Mouse (Mus musculus): ENCODE measurements around the gene Stip1. TPM values are rescaled to one million over a fixed set of nuclear protein-coding genes. Genes with fewer than 3 reads are reported as not detected.
A peak's percentile ranks its signal among the peaks of the same experiment; 100 is the strongest.

Gene Stip1
- polyA plus RNA-seq, 1 experiment from 2014 or later: 131 TPM

- DNase-seq (ENCODE audit: low spot score) (no peak), ATAC-seq (replicated peaks; ENCODE audit: low FRiP score, low read depth) (no peak)
- no peak for TF ChIP-seq CTCF (IDR thresholded peaks at IDR 0.05; ENCODE audit: low read depth)
- WGBS: 93% methylated on average over 5 of the region's 5 CpGs
- no peak overlapping the region for H3K9ac ChIP-seq (ENCODE audit: low read depth, low read length)
- no peaks in the 10 kb centered on the region for H3K4me1 ChIP-seq (replicated peaks; ENCODE audit: insufficient read depth, low read length)
- H3K4me3 ChIP-seq (replicated peaks; ENCODE audit: low read depth, low read length): no peak overlapping the region
- H3K9me3 ChIP-seq (replicated peaks; ENCODE audit: low read length): no peaks in the 10 kb centered on the region
- H3K27ac ChIP-seq: no peak overlapping the region
- peaks cover 72% of the 10 kb centered on the region for H3K36me3 ChIP-seq (ENCODE audit: insufficient read depth, low read length)
- H3K27me3 ChIP-seq (ENCODE audit: insufficient read depth, low read length): no peaks in the 10 kb centered on the region
- no peak overlapping the region for H3K4me2 ChIP-seq (ENCODE audit: low read length)
These were observed 10.2 kb downstream of the Stip1 start for GRCm38 (mm10) chr19:7029531-7029930.

DNA sequence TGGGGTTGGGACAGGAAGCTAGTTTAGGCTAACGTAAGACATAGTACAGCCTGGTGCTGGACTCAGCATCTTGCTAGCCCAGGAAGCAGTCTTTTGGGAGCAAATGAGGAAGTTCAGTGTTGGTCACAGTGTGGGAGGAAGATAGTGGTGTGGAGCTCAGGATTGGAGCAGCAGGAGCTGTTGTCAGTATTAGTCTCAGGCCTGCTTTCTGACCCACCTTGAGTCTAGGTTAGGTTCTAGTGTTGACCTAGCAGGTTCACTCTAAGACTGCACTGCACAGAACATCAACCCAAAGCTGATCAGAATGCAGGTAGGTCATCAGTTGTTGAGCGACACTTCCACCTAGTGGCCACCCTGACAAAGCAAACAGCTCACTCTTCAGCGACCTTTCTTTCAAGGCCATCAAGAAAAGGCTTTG, 19.5 kb downstream of the Stip1 start:
- no peaks in the 10 kb centered on the region for H3K9me3 ChIP-seq (replicated peaks; ENCODE audit: low read length)
- no peaks in the 10 kb centered on the region for H3K27me3 ChIP-seq (ENCODE audit: insufficient read depth, low read length)
- no peak overlapping the region for H3K27ac ChIP-seq
- WGBS: 46% methylated on average over 3 of the region's 3 CpGs
- peak; percentile 84 for TF ChIP-seq CTCF (IDR thresholded peaks at IDR 0.05; ENCODE audit: low read depth)
- no peak overlapping the region for H3K4me3 ChIP-seq (replicated peaks; ENCODE audit: low read depth, low read length)
- DNase-seq (ENCODE audit: low spot score) (peak; percentile 79), ATAC-seq (replicated peaks; ENCODE audit: low FRiP score, low read depth) (peak; percentile 61)
- peaks cover 51% of the 10 kb centered on the region for H3K36me3 ChIP-seq (ENCODE audit: insufficient read depth, low read length)
- H3K4me2 ChIP-seq (ENCODE audit: low read length): no peak overlapping the region
- no peaks in the 10 kb centered on the region for H3K4me1 ChIP-seq (replicated peaks; ENCODE audit: insufficient read depth, low read length)
- no peak overlapping the region for H3K9ac ChIP-seq (ENCODE audit: low read depth, low read length)

GRCm38 (mm10) chr19:7019191-7019590, 20.6 kb downstream of the Stip1 start, which contains the start of gene Fermt3:
Gene Fermt3, minus strand, starts transcription at chr19:7019469.
- Histone ChIP-seq H3K4me1 (replicated peaks; ENCODE audit: insufficient read depth, low read length) (no peaks in the 10 kb centered on the region), H3K9ac (ENCODE audit: low read depth, low read length) (no peak within 1 kb of the TSS), H3K36me3 (ENCODE audit: insufficient read depth, low read length) (peaks cover 41% of the 10 kb centered on the region), H3K9me3 (replicated peaks; ENCODE audit: low read length) (no peaks in the 10 kb centered on the region), H3K27ac (no peak within 1 kb of the TSS), H3K27me3 (ENCODE audit: insufficient read depth, low read length) (no peaks in the 10 kb centered on the region), H3K4me3 (replicated peaks; ENCODE audit: low read depth, low read length) (no peak within 1 kb of the TSS), H3K4me2 (ENCODE audit: low read length) (no peak within 1 kb of the TSS)
- no peak for DNase-seq (ENCODE audit: low spot score)
- WGBS: 77% methylated on average over 5 of the region's 5 CpGs
- TF ChIP-seq CTCF (IDR thresholded peaks at IDR 0.05; ENCODE audit: low read depth): no peak
- ATAC-seq (replicated peaks; ENCODE audit: low FRiP score, low read depth): no peak

DNA sequence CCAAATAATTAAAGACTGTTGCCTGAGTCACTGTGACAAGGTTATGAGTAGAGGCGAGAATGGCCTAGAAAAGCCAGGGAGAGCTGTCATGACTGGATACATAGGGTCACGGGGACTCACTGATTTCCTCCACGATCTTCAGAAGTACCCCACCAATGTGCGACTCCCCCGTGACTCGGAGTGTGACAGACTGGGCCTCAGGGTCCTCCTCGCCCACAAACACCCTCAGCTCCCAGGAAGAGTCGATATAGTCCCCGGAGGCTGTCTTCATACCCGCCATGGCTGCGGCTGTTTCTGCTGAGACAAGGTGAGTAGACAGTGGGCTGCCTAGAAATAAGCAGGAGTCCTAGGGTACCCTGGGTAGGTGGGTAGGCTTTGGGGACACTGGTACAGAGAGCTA, 21.2 kb downstream of the Stip1 start:
- Histone ChIP-seq H3K27ac (no peak overlapping the region), H3K4me1 (replicated peaks; ENCODE audit: insufficient read depth, low read length) (no peaks in the 10 kb centered on the region), H3K4me2 (ENCODE audit: low read length) (no peak overlapping the region), H3K9me3 (replicated peaks; ENCODE audit: low read length) (no peaks in the 10 kb centered on the region), H3K4me3 (replicated peaks; ENCODE audit: low read depth, low read length) (no peak overlapping the region), H3K36me3 (ENCODE audit: insufficient read depth, low read length) (peaks cover 37% of the 10 kb centered on the region), H3K27me3 (ENCODE audit: insufficient read depth, low read length) (no peaks in the 10 kb centered on the region), H3K9ac (ENCODE audit: low read depth, low read length) (no peak overlapping the region)
- TF ChIP-seq CTCF (IDR thresholded peaks at IDR 0.05; ENCODE audit: low read depth): no peak
- ATAC-seq (replicated peaks; ENCODE audit: low FRiP score, low read depth): no peak
- no peak for DNase-seq (ENCODE audit: low spot score)
- WGBS: 87% methylated on average over 11 of the region's 11 CpGs

DNA sequence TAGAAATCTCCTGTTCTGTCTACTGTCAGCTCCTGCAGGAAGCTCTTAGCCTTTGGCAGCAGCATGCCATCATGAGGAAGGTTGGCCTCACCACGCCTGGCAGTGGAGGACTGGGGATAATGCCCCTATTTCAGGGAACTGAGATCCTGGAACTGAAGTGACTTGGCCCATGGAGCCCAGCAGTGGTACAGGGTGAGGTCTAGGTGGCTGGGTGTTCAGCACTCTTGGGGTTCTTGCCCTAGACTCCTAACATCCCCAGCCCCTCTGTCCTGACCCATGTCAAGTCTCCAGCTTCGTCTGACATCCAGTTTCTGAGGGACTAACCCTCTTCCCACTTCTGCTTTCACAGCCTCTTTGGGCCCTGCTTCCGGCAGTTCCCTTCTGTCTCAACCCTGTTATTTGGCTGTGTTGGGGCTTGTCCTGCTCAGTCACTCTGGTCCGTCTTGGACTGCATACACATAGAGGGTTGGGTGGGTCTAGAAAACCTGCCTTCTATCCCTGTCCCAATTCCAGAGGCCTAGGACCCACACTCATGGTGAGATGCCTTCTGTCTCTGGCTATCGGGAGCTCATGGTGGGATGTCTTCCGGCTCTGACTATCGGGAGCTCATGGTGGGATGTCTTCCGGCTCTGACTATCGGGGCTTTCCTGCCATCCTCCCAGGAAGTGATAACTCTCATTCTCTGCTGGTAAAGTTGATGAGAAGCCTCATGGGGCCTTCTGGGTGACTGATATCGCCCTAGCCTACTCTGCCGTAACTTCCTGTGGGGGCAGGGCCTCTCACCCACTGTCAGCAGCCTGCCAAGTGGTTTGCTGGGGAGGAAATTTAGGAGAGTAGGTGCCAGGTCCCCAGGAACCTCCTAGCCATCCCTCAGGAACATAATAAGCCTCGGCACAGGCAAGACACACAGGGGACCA, 22.0 kb downstream of the Stip1 start:
- no peak overlapping the region for H3K4me2 ChIP-seq (ENCODE audit: low read length)
- no peak for DNase-seq (ENCODE audit: low spot score)
- H3K27ac ChIP-seq: no peak overlapping the region

DNA sequence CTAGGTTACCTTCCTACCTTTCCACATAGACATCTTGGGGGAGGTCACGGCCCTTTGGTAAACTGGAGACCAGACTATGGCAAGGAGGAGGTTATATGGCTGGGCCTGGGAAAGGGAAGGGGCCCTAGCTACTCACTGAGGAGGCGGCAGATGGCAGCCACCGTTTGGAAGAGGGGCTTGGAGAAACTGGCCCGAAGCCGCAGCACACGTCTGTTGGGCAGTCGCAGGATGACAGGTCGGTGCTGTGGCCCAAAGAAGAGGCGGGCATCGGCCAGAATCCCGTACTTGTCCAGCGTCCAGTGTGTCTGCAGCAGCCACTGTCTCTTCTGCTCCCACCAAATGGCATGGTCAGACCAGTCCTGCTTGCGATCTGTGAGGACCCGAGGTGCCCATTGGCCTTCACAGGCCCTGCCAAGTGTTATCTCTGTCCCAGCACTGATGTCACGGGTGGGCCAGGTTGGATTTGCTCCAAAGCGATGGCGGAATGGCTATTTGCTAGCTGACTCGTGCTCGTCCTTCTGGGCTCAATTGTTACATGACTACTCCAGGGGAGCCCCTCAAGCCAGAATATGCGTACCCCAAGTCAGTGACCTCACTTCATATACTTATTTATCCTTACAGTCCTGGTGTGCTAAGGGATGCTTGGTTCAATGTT, 25.2 kb downstream of the Stip1 start:
- Histone ChIP-seq H3K4me2 (ENCODE audit: low read length) (no peak overlapping the region), H3K27me3 (ENCODE audit: insufficient read depth, low read length) (no peaks in the 10 kb centered on the region), H3K36me3 (ENCODE audit: insufficient read depth, low read length) (0 out of 2 replicates have a peak, but pooled peaks cover 2% of the 10 kb centered on the region), H3K27ac (no peak overlapping the region), H3K9ac (ENCODE audit: low read depth, low read length) (no peak overlapping the region), H3K9me3 (replicated peaks; ENCODE audit: low read length) (no peaks in the 10 kb centered on the region), H3K4me3 (replicated peaks; ENCODE audit: low read depth, low read length) (no peak overlapping the region), H3K4me1 (replicated peaks; ENCODE audit: insufficient read depth, low read length) (no peaks in the 10 kb centered on the region)
- DNase-seq (ENCODE audit: low spot score) (no peak), ATAC-seq (replicated peaks; ENCODE audit: low FRiP score, low read depth) (no peak)
- 87% methylated on average over 20 of the region's 20 CpGs for WGBS
- no peak for TF ChIP-seq CTCF (IDR thresholded peaks at IDR 0.05; ENCODE audit: low read depth)

More for the DNA sequence above, 22.0 kb downstream of the Stip1 start:
- Histone ChIP-seq H3K4me3 (replicated peaks; ENCODE audit: low read depth, low read length) (no peak overlapping the region), H3K9me3 (replicated peaks; ENCODE audit: low read length) (no peaks in the 10 kb centered on the region), H3K27me3 (ENCODE audit: insufficient read depth, low read length) (no peaks in the 10 kb centered on the region), H3K9ac (ENCODE audit: low read depth, low read length) (no peak overlapping the region), H3K4me1 (replicated peaks; ENCODE audit: insufficient read depth, low read length) (no peaks in the 10 kb centered on the region), H3K36me3 (ENCODE audit: insufficient read depth, low read length) (peaks cover 30% of the 10 kb centered on the region)
- no peak for ATAC-seq (replicated peaks; ENCODE audit: low FRiP score, low read depth)
- TF ChIP-seq CTCF (IDR thresholded peaks at IDR 0.05; ENCODE audit: low read depth): no peak
- 71% methylated on average over 12 of the region's 12 CpGs for WGBS

Measured in kidney, postnatal 0 days (tissue).